In genomic region chr4:129960180-129960944, GRCm38 (mm10) we compare ENCODE assay signal across 8 mouse cellular contexts. TPM values are rescaled to one million over a fixed set of nuclear protein-coding genes. Genes with fewer than 3 reads are reported as not detected.
A peak's percentile ranks its signal among the peaks of the same experiment; 100 is the strongest.
DNase-seq lines count a peak whose midpoint lies in the region; ATAC-seq and TF ChIP-seq lines count a peak whose summit lies in the region.

No protein-coding gene starts in this region.

- TF ChIP-seq POLR2A in bone marrow macrophage, adult 2 months (IDR thresholded peaks at IDR 0.05; ENCODE audit: borderline replicate concordance, low read depth, low read length): no peak
- TF ChIP-seq POLR2A in embryonic fibroblast, embryonic 13.5 days (IDR thresholded peaks at IDR 0.05; ENCODE audit: low read depth, low read length): 0 out of 2 replicates have a peak, but pooled peaks have one; percentile 11
- TF ChIP-seq POLR2A in liver, adult 2 months (IDR thresholded peaks at IDR 0.05; ENCODE audit: extremely low read depth, insufficient read depth, low read length): no peak

- no peaks in the 10 kb centered on the region for H3K9me3 ChIP-seq in heart, embryonic 15.5 days (replicated peaks)
- no peaks in the 10 kb centered on the region for H3K9me3 ChIP-seq in midbrain, postnatal 0 days (ENCODE audit: low read length)

- peak overlapping the region; percentile 97 for H3K4me2 ChIP-seq in heart, embryonic 15.5 days
- H3K4me2 ChIP-seq in midbrain, postnatal 0 days (ENCODE audit: low read depth, low read length, poor library complexity, severe bottlenecking): peak overlapping the region; percentile 93

- DNase-seq in CD8-positive naive resting alpha-beta T cell, adult 2 months (ENCODE audit: low read depth in 2 of 2, low spot score in 2 of 2): peak; percentile 9 to 30
- DNase-seq in kidney, postnatal 10 days: peak; percentile 75
- DNase-seq in liver, adult 2 months (ENCODE audit: extremely low read depth, low read depth, low spot score): peak; percentile 26
- peak; percentile 89 for DNase-seq in midbrain, postnatal 0 days (ENCODE audit: low spot score)
- DNase-seq in telencephalon, adult 2 months (ENCODE audit: low read depth, low spot score): peak; percentile 85

- H3K27ac ChIP-seq in bone marrow macrophage, adult 2 months (ENCODE audit: insufficient read depth, low read depth, low read length): no peak overlapping the region
- no peak overlapping the region for H3K27ac ChIP-seq in embryonic fibroblast, embryonic 13.5 days (ENCODE audit: insufficient read depth, low read length)
- H3K27ac ChIP-seq in heart, embryonic 15.5 days: peak overlapping the region; percentile 50
- no peak overlapping the region for H3K27ac ChIP-seq in liver, adult 2 months (replicated peaks; ENCODE audit: insufficient read depth, low read depth, low read length)
- peak overlapping the region; percentile 72 for H3K27ac ChIP-seq in midbrain, postnatal 0 days (ENCODE audit: low read depth, low read length)

- 2% methylated on average over 37 of the region's 37 CpGs for WGBS in heart, embryonic 15.5 days
- 5% methylated on average over 37 of the region's 37 CpGs for WGBS in liver, adult 2 months
- 1% methylated on average over 37 of the region's 37 CpGs for WGBS in midbrain, postnatal 0 days

- H3K36me3 ChIP-seq in heart, embryonic 15.5 days: no peaks in the 10 kb centered on the region
- H3K36me3 ChIP-seq in liver, adult 2 months (ENCODE audit: control insufficient read depth, insufficient read depth, low read length): no peaks in the 10 kb centered on the region
- H3K36me3 ChIP-seq in midbrain, postnatal 0 days (ENCODE audit: insufficient read depth, low read length): no peaks in the 10 kb centered on the region

- H3K27me3 ChIP-seq in heart, embryonic 15.5 days: peaks cover 23% of the 10 kb centered on the region; the same call in 1 of the 2 replicates
- H3K27me3 ChIP-seq in liver, adult 2 months (ENCODE audit: control insufficient read depth, insufficient read depth, low read length): 0 out of 2 replicates have a peak, but pooled peaks cover 5% of the 10 kb centered on the region
- H3K27me3 ChIP-seq in midbrain, postnatal 0 days (ENCODE audit: insufficient read depth, low read length): no peaks in the 10 kb centered on the region

- no peak for TF ChIP-seq CTCF in bone marrow macrophage, adult 2 months (IDR thresholded peaks at IDR 0.05; ENCODE audit: low read depth, low read length)
- no peak for TF ChIP-seq CTCF in embryonic fibroblast, embryonic 13.5 days (IDR thresholded peaks at IDR 0.05; ENCODE audit: borderline replicate concordance, insufficient read depth, low read length)
- TF ChIP-seq CTCF in liver, adult 2 months (IDR thresholded peaks at IDR 0.05; ENCODE audit: low read depth, low read length): no peak
- TF ChIP-seq CTCF in midbrain, postnatal 0 days (IDR thresholded peaks at IDR 0.05): no peak; the same call in 1 of the 2 replicates

- H3K9ac ChIP-seq in heart, embryonic 15.5 days: peak overlapping the region; percentile 42
- H3K9ac ChIP-seq in liver, adult 2 months (ENCODE audit: low read depth, low read length): no peak overlapping the region
- H3K9ac ChIP-seq in midbrain, postnatal 0 days (replicated peaks; ENCODE audit: low read length, poor library complexity, severe bottlenecking): peak overlapping the region; percentile 79

- H3K4me1 ChIP-seq in bone marrow macrophage, adult 2 months (ENCODE audit: control insufficient read depth, insufficient read depth, low read length): peaks cover 4% of the 10 kb centered on the region
- H3K4me1 ChIP-seq in embryonic fibroblast, embryonic 13.5 days (ENCODE audit: control insufficient read depth, insufficient read depth, low read length): 0 out of 2 replicates have a peak, but pooled peaks cover under 1% of the 10 kb centered on the region
- peaks cover 20% of the 10 kb centered on the region for H3K4me1 ChIP-seq in heart, embryonic 15.5 days (replicated peaks)
- no peaks in the 10 kb centered on the region for H3K4me1 ChIP-seq in liver, adult 2 months (ENCODE audit: control insufficient read depth, insufficient read depth, low read length)
- peaks cover 2% of the 10 kb centered on the region; the same call in 1 of the 2 replicates for H3K4me1 ChIP-seq in midbrain, postnatal 0 days (ENCODE audit: insufficient read depth, low read length)

- peak overlapping the region; percentile 57 for H3K4me3 ChIP-seq in bone marrow macrophage, adult 2 months (ENCODE audit: insufficient read depth, low read length)
- peak overlapping the region; percentile 27 for H3K4me3 ChIP-seq in embryonic fibroblast, embryonic 13.5 days (ENCODE audit: insufficient read depth, low read length)
- peak overlapping the region; percentile 54 for H3K4me3 ChIP-seq in heart, embryonic 15.5 days
- H3K4me3 ChIP-seq in liver, adult 2 months (ENCODE audit: insufficient read depth, low read depth, low read length): peak overlapping the region; percentile 13; the same call in 1 of the 2 replicates
- H3K4me3 ChIP-seq in midbrain, postnatal 0 days (ENCODE audit: low read depth, low read length): peak overlapping the region; percentile 43

- peak; percentile 74 for ATAC-seq in heart, embryonic 15.5 days (replicated peaks; ENCODE audit: insufficient number of reproducible peaks, insufficient read depth, low FRiP score, low read depth)
- peak; percentile 84 for ATAC-seq in midbrain, postnatal 0 days (ENCODE audit: low FRiP score)

- H3K79me2 ChIP-seq in liver, adult 2 months (ENCODE audit: control insufficient read depth, insufficient read depth, low read length): no peaks in the 10 kb centered on the region

RNA-seq across cellular contexts. Expression of gene Adgrb2, which starts 24.3 kb away (rescaled TPM):
- polyA plus RNA-seq in bone marrow macrophage, adult 2 months (2012; ENCODE audit: insufficient read depth, insufficient read length, missing spikeins): not detected in 2 replicates
- polyA plus RNA-seq in embryonic fibroblast, embryonic 13.5 days (2011; ENCODE audit: insufficient read length, low read depth, missing spikeins): 2.0 and 3.7 TPM in 2 replicates
- polyA plus RNA-seq in heart, embryonic 15.5 days (2015; fragmentation: Nextera tagmentation; extraction: Ambion mirVana): 1.3 and 2.2 TPM in 2 replicates
- 0.07 TPM in 1 of 2 replicates, not detected in the other for total RNA-seq in liver, adult 2 months (2014; rRNA removed)
- 0.06 TPM in 1 of 2 replicates, not detected in the other for polyA plus RNA-seq in liver, adult 2 months (2012; rRNA removed)
- 293 and 312 TPM in 2 replicates for total RNA-seq in midbrain, postnatal 0 days (2014; rRNA removed)
- polyA plus RNA-seq in midbrain, postnatal 0 days (2015; fragmentation: Nextera tagmentation; extraction: Ambion mirVana): 17.4 and 17.9 TPM in 2 replicates

RNA-seq across cellular contexts. Expression of gene Spocd1, which starts 31.3 kb away (rescaled TPM):
- not detected in 2 replicates for polyA plus RNA-seq in bone marrow macrophage, adult 2 months (2012; ENCODE audit: insufficient read depth, insufficient read length, missing spikeins)
- polyA plus RNA-seq in embryonic fibroblast, embryonic 13.5 days (2011; ENCODE audit: insufficient read length, low read depth, missing spikeins): 0.52 TPM in 1 of 2 replicates, not detected in the other
- polyA plus RNA-seq in heart, embryonic 15.5 days (2015; fragmentation: Nextera tagmentation; extraction: Ambion mirVana): 0.30 and 0.31 TPM in 2 replicates
- not detected in 2 replicates for total RNA-seq in liver, adult 2 months (2014; rRNA removed)
- not detected in 2 replicates for polyA plus RNA-seq in liver, adult 2 months (2012; rRNA removed)
- not detected in 2 replicates for total RNA-seq in midbrain, postnatal 0 days (2014; rRNA removed)
- 0.09 and 0.27 TPM in 2 replicates for polyA plus RNA-seq in midbrain, postnatal 0 days (2015; fragmentation: Nextera tagmentation; extraction: Ambion mirVana)

Comparison
In these comparisons a context has a peak if more than half of its experiments do, and no peak if none do; other contexts are left out.
1. DNase-seq: peak in every context shown above with its lines; median percentile 89 in midbrain, postnatal 0 days; 85 in telencephalon, adult 2 months; 75 in kidney, postnatal 10 days; 26 in liver, adult 2 months; 20 in CD8-positive naive resting alpha-beta T cell, adult 2 months.
2. H3K27ac ChIP-seq: peak in heart, embryonic 15.5 days (single experiment) and midbrain, postnatal 0 days (single experiment); none in bone marrow macrophage, adult 2 months (single experiment), embryonic fibroblast, embryonic 13.5 days (single experiment) and liver, adult 2 months (single experiment).
3. Peak in every context shown above with its lines, with median percentiles within 50 percentile points of each other: H3K4me3 ChIP-seq.